Mouse (Mus musculus) hematopoietic multipotent progenitor cell, adult 10-12 weeks (in vitro differentiated cells): ENCODE measurements around the gene Setx. TPM values are rescaled to one million over a fixed set of nuclear protein-coding genes. Genes with fewer than 3 reads are reported as not detected.

Experiments used
- polyA plus RNA-seq: library from polyadenylated mRNA; stranded (reverse); fragments of >175 nt; gene quantifications from 2 replicates; pipeline ENCODE4 v1.2.3, GENCODE M21; 2012; ENCODE audit warnings: low replicate concordance

Gene Setx
- polyA plus RNA-seq = 13.4 and 14.2 TPM in 2 replicates

GRCm38 (mm10) chr2:29123907-29124569 is at the start of gene Setx:
TSS of gene Setx (plus strand) at chr2:29124181.

Other genes with a start within 250 kb of the Setx start
- gene Barhl1, start 207.5 kb upstream of the Setx start, polyA plus RNA-seq = 0.09 and 0.21 TPM in 2 replicates
- gene Cfap77, start 69.1 kb upstream of the Setx start, polyA plus RNA-seq = 0.38 and 0.54 TPM in 2 replicates
- gene Ttf1, start 63.9 kb upstream of the Setx start, polyA plus RNA-seq = 7.0 and 10.5 TPM in 2 replicates
- 57.4 and 151 TPM in 2 replicates for gene Ntng2, start 128.8 kb downstream of the Setx start, polyA plus RNA-seq
- 8.1 and 64.8 TPM in 2 replicates for gene Med27, start 222.6 kb downstream of the Setx start, polyA plus RNA-seq